Mouse (Mus musculus): Measurements from ENCODE around the gene Dlg2. TPM values are rescaled to one million over a fixed set of nuclear protein-coding genes. Genes with fewer than 3 reads are reported as not detected.

The Dlg2 gene
- polyA plus RNA-seq, 1 experiment, result 0.21 TPM

GRCm38 (mm10) chr7:91653033-91653432 is 1176.6 kb downstream of the Dlg2 start:
- 65% methylated on average over 1 of the region's 1 CpGs for WGBS
- no peak for DNase-seq (ENCODE audit: low read depth, low spot score)

- WGBS, result 68% methylated on average over 2 of the region's 2 CpGs
Measured at GRCm38 (mm10) chr7:91659498-91659897, 1183.0 kb downstream of the Dlg2 start.

GRCm38 (mm10) chr7:91672236-91673017 is 1196.0 kb downstream of the Dlg2 start:
- 67% methylated on average over 13 of the region's 13 CpGs for WGBS
- DNase-seq (ENCODE audit: low read depth, low spot score), result no peak

More at GRCm38 (mm10) chr7:91659498-91659897, 1183.0 kb downstream of the Dlg2 start:
- no peak for DNase-seq (ENCODE audit: low read depth, low spot score)

- DNase-seq (ENCODE audit: low read depth, low spot score), result no peak
Measured at GRCm38 (mm10) chr7:91674401-91674800, 1197.9 kb downstream of the Dlg2 start.

DNA sequence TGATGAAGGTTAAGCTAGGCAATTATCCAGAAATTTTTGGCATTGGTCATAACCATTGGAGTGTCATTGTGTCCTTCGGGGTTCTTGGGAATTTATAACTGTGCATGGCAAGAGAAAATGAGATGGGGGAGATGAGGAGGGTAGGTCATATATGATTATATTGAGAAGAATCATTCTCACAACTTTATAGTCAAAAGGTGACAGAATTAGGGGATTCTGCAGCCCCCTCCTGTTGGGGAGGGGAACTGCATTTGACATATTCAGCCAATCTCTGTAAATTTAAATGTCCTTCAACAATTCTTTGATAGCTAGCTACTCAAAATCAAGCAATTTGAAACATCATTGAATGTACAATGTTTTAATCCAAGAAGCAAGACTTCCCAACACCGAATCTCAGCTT is 1201.5 kb downstream of the Dlg2 start:
- no peak for DNase-seq (ENCODE audit: low read depth, low spot score)
- WGBS, result 66% methylated on average over 2 of the region's 2 CpGs

DNA sequence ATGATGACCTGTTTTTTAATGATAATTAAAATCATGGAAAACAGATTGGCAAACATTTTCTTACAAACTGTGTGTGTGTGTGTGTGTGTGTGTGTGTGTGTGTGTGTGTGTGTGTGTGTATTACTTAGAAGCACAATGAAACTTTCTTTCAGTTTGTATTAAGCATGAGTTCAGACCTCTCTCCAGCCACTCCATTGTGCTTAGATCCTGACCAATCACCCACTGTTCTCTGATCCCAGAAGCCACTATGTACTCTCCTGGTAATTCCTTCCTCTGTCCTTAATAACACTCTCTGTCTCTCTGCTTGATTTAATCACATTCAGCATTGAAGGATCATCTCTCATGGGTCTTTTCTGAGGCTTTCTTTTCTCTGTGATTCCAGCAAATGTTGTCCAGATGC is 1211.5 kb downstream of the Dlg2 start:
- DNase-seq (ENCODE audit: low read depth, low spot score), result no peak

- WGBS, result 66% methylated on average over 2 of the region's 2 CpGs
- no peak for DNase-seq (ENCODE audit: low read depth, low spot score)
Measured at GRCm38 (mm10) chr7:91689829-91690228, 1213.4 kb downstream of the Dlg2 start.

- no peak for DNase-seq (ENCODE audit: low read depth, low spot score)
- 68% methylated on average over 5 of the region's 5 CpGs for WGBS
Measured at GRCm38 (mm10) chr7:91709853-91710252, 1233.4 kb downstream of the Dlg2 start.

GRCm38 (mm10) chr7:91711184-91711583 is 1234.7 kb downstream of the Dlg2 start:
- 58% methylated on average over 6 of the region's 6 CpGs for WGBS
- no peak for DNase-seq (ENCODE audit: low read depth, low spot score)

DNA sequence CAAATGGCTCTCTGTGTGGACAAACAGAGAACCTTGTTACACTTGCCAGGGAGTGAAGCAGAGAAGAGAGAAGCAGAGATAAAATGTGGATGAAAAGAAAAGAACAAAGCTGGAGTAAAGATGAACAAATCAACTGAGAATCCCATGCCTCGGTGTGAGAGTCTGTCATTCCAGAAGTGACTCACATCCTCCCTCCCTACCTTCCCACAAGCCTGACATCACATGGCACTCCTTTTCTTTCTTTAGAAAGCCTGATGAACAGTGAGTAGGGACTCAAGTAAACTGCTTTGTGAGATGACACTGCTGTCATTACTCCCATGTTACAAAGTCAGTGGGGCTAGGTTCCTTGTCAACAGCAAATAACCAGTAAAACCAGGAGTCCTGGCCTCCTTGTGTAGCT is 1239.3 kb downstream of the Dlg2 start:
- 55% methylated on average over 1 of the region's 1 CpGs for WGBS
- no peak for DNase-seq (ENCODE audit: low read depth, low spot score)

DNA sequence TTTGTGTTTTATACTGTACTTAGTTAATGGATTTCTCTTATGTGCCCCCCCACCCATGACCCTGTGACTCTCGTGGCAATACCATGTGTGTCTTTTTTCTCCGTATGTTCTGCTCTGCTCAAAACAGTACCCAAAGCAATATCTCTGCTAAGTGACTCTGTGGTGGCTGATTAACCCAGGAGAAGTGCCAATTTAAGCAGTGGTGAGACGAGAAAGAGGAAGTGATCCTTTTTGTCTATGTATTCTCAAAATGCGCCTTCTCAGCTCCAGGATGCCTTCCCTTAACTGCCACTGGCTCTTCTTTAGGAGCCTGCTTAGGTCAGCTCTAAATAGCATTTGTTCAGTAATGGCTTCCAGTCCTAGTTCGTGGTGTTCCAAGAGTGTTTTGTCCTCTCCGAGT is 1240.2 kb downstream of the Dlg2 start:
- whole genome bisulfite sequencing, result 66% methylated on average over 6 of the region's 6 CpGs
- DNase-seq (ENCODE audit: low read depth, low spot score), result no peak

DNA sequence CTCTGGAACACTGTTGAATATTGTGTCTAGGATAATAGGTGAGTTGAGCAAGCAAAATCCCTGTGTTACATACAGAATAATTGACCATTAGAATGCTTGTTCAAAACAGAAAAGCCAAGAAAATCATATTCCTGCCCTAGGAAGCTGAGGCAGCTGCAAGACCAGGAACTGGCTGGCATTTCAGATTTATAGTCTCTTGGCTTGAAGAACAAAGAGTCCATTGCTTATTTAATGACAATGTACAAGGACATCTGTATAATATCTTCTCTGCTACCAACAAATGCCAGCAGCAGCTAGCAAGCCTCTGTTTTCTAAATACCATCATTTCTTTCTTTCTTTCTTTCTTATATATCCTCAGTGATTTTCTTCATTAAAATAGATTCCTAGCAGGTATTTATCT is 1243.8 kb downstream of the Dlg2 start:
- DNase-seq (ENCODE audit: low read depth, low spot score), result no peak

GRCm38 (mm10) chr7:91724397-91724796 is 1247.9 kb downstream of the Dlg2 start:
- 68% methylated on average over 5 of the region's 5 CpGs for WGBS
- no peak for DNase-seq (ENCODE audit: low read depth, low spot score)

DNA sequence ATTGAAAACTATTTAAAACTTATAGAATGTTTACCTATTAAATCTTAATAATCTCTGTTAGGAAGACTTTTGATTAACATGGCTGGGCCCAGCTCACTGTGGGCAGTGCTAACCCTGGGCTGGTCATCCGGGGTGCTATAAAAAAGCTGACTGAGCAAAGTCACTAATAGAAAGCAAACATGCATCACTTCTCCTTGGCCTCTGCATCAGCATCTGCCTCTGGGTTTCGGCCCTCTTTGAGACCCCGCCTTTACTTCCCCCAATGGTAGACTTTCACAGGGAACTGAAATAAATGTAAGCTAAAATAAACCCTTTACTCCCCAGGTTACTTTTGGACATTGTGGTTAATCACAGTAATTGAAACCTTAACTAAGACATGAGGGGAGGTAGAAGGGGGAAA is 1264.3 kb downstream of the Dlg2 start:
- no peak for DNase-seq (ENCODE audit: low read depth, low spot score)
- 67% methylated on average over 3 of the region's 3 CpGs for WGBS

DNA sequence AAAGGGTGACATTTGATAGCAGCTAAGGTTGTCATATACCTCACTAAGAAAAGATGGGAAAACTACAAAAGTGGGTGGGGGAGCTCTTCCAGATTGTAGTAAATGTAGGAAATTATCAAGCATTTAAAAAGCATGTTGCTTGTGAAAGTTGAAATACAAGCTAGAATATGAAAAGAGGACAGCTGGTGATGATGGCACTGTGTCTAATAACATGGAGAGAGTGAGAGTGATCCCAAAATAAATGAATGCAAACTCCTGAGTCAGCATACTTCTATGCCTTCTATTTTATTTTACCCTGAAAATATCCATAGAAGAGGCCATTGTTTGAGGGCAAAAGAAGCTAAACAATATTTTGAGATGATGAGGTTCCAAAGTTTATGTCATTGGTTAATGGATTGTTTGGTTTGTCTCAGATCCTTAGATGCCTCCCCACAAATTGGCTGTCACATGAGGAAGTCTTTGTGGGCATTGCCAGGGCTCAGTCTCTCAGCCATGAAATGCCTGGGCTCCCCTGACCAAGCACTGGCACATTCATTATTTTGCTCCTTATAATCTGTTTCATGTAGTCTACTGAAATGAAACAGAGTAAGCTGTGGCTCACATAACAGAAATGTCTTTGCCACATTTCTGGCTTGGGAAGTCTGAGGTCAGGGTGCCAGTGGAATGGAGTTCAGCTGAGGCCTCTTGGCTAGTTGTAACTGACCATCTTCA is 1276.8 kb downstream of the Dlg2 start:
- DNase-seq (ENCODE audit: low read depth, low spot score), result no peak

GRCm38 (mm10) chr7:91767648-91768047 is 1291.2 kb downstream of the Dlg2 start:
- no peak for DNase-seq (ENCODE audit: low read depth, low spot score)

DNA sequence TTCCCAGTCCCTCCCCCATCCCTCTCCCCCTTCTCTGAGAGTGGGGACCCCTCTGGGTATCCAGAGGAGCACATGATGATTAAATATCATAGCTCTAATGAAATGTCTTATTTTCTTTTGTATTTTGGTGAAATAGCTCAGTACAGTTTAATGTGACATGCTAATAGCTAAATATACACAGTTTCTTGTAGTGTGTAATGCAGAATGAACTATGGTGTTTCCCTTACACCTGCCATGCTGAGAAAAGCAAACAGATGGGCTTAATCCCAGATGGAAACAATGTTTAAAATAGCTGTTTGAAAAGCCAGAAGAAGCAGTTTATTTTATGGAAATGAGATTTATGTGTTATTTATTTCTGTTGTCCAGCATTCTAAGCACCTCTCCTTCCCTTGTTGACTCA is 1302.2 kb downstream of the Dlg2 start:
- no peak for DNase-seq (ENCODE audit: low read depth, low spot score)

DNA sequence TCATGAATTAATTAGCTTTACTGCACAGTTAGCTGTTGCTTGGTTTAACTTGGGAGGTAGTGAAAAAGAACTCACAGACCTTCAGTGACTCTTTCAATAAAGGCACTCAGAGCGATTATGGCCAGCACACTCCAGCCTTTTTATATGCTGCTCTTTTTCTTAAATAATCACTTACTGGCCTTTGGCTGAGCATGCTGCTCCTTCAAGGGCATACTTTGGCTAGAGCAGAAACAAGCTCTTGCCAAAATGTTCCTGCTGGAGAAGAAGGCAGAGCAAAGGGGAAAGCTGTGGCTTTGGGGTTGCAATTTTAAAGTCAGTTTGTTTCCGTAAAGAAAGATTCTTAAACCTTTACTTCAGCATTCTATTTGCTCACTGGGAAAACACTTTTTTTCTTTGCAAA is 1308.1 kb downstream of the Dlg2 start:
- 70% methylated on average over 2 of the region's 2 CpGs for WGBS
- no peak for DNase-seq (ENCODE audit: low read depth, low spot score)

- no peak for DNase-seq (ENCODE audit: low read depth, low spot score)
- 85% methylated on average over 5 of the region's 5 CpGs for WGBS
Measured at GRCm38 (mm10) chr7:91785445-91785844, 1309.0 kb downstream of the Dlg2 start.

DNA sequence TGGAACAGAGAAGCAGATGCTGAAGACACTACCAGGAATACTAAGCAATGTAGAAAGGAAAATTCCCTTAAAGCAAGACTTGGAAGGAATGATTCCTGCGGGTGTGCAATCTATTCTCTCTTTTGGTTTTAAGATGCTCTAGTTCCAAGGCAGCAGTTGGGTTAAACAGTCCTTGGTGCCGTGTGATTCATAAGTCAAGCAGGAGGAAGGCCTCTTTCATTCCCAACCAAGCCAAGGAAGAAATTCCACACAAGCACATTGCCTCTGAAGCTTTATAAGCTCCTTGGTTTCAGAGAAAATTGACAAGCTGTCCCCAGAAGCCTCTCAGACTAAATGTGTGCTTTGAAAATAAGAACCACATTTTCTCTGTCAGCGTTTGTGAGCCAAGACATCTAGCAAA is 1309.4 kb downstream of the Dlg2 start:
- DNase-seq (ENCODE audit: low read depth, low spot score), result no peak
- WGBS, result 69% methylated on average over 3 of the region's 3 CpGs

- DNase-seq (ENCODE audit: low read depth, low spot score), result no peak
- WGBS, result 57% methylated on average over 4 of the region's 4 CpGs
Measured at GRCm38 (mm10) chr7:91790949-91791564, 1314.6 kb downstream of the Dlg2 start.

All from large intestine, adult 2 months (tissue).